Mouse (Mus musculus) brain, embryonic 14.5 days (tissue): ENCODE results near the gene Gm13889.

ENCODE experiments used
- CTCF ChIP-seq: fragments of 200-500 bp; IDR thresholded peaks from 2 replicates; pipeline ENCODE4 v1.5.1; 2012; ENCODE audit warnings: inconsistent platforms, mild to moderate bottlenecking, moderate library complexity, borderline replicate concordance; ENCODE audit not compliant: insufficient read depth, insufficient read length; ENCODE audit errors: extremely low read depth
- POLR2A ChIP-seq: fragments of 200-500 bp; IDR thresholded peaks from 2 replicates; pipeline ENCODE4 v1.6.1; 2012; ENCODE audit warnings: mild to moderate bottlenecking, inconsistent platforms, borderline replicate concordance; ENCODE audit not compliant: poor library complexity, insufficient read depth, insufficient read length, severe bottlenecking; ENCODE audit errors: extremely low read depth

GRCm38 (mm10) chr2:93913552-93913951 is 43.4 kb downstream of the Gm13889 start:
- TF ChIP-seq CTCF = no peak
- no peak for TF ChIP-seq POLR2A
